Mouse (Mus musculus) E14TG2a.4 (cell line): Measurements from ENCODE around the gene Kdelc2.

Experiments
- H3K27me3 ChIP-seq: 2 replicates; pipeline ENCODE4 v1.6.1; 2014; ENCODE audit warnings: low read length, control low read depth; ENCODE audit not compliant: insufficient read depth
- H3K36me3 ChIP-seq: 2 replicates; pipeline ENCODE4 v1.6.1; 2014; ENCODE audit warnings: low read length, control low read depth; ENCODE audit not compliant: insufficient read depth
- H3K4me1 ChIP-seq: replicated peaks from 2 replicates; pipeline ENCODE4 v1.6.1; 2014; ENCODE audit warnings: low read depth, low read length, control low read depth
- H3K4me3 ChIP-seq: replicated peaks from 2 replicates; pipeline ENCODE4 v1.5.1; 2014; ENCODE audit warnings: mild to moderate bottlenecking, low read length
- H3K9me3 ChIP-seq: 2 replicates; pipeline ENCODE4 v1.6.1; 2014; ENCODE audit warnings: low read length, control low read depth
- CTCF ChIP-seq: conservative IDR thresholded peaks from 2 replicates; pipeline ENCODE4 v1.5.1; 2014; ENCODE audit warnings: low read length
- NANOG ChIP-seq: IDR thresholded peaks from 2 replicates; pipeline ENCODE4 v1.6.1; 2014; ENCODE audit warnings: borderline replicate concordance, low read length, mixed read lengths
- POU5F1 ChIP-seq: IDR thresholded peaks from 2 replicates; pipeline ENCODE4 v1.6.1; 2014; ENCODE audit warnings: low read length, borderline replicate concordance

Gene Kdelc2

GRCm38 (mm10) chr9:53397685-53398387 is 14.0 kb downstream of the Kdelc2 start:
- Histone ChIP-seq H3K27me3 (no peaks in the 10 kb centered on the region), H3K36me3 (no peaks in the 10 kb centered on the region), H3K4me3 (peak overlapping the region; percentile 72), H3K4me1 (peaks cover 33% of the 10 kb centered on the region), H3K9me3 (no peaks in the 10 kb centered on the region)
- TF ChIP-seq CTCF (no peak), POU5F1 (no peak), NANOG (no peak)

GRCm38 (mm10) chr9:53398388-53398700 is 14.5 kb downstream of the Kdelc2 start:
- H3K9me3 ChIP-seq = no peaks in the 10 kb centered on the region
- H3K4me3 ChIP-seq = peak overlapping the region; percentile 72
- H3K27me3 ChIP-seq = no peaks in the 10 kb centered on the region
- no peaks in the 10 kb centered on the region for H3K36me3 ChIP-seq
- H3K4me1 ChIP-seq = peaks cover 38% of the 10 kb centered on the region
- TF ChIP-seq NANOG (no peak), CTCF (peak; percentile 44), POU5F1 (no peak)

GRCm38 (mm10) chr9:53399537-53399936 is 15.7 kb downstream of the Kdelc2 start:
- TF ChIP-seq POU5F1 (no peak), NANOG (no peak), CTCF (no peak)

GRCm38 (mm10) chr9:53400696-53401095 is 16.9 kb downstream of the Kdelc2 start:
- Histone ChIP-seq H3K9me3 (no peaks in the 10 kb centered on the region), H3K27me3 (no peaks in the 10 kb centered on the region), H3K36me3 (no peaks in the 10 kb centered on the region), H3K4me3 (no peak overlapping the region), H3K4me1 (peaks cover 50% of the 10 kb centered on the region)
- TF ChIP-seq NANOG (no peak), CTCF (no peak), POU5F1 (no peak)

More at GRCm38 (mm10) chr9:53399537-53399936, 15.7 kb downstream of the Kdelc2 start:
- no peaks in the 10 kb centered on the region for H3K36me3 ChIP-seq
- H3K4me3 ChIP-seq = no peak overlapping the region
- no peaks in the 10 kb centered on the region for H3K27me3 ChIP-seq
- peaks cover 41% of the 10 kb centered on the region for H3K4me1 ChIP-seq
- no peaks in the 10 kb centered on the region for H3K9me3 ChIP-seq

GRCm38 (mm10) chr9:53401146-53401545 is 17.3 kb downstream of the Kdelc2 start:
- Histone ChIP-seq H3K4me1 (peaks cover 54% of the 10 kb centered on the region), H3K27me3 (no peaks in the 10 kb centered on the region), H3K36me3 (no peaks in the 10 kb centered on the region), H3K4me3 (no peak overlapping the region), H3K9me3 (no peaks in the 10 kb centered on the region)
- TF ChIP-seq POU5F1 = no peak
- no peak for TF ChIP-seq NANOG
- TF ChIP-seq CTCF = no peak

GRCm38 (mm10) chr9:53402291-53402711 is 18.5 kb downstream of the Kdelc2 start, which contains the start of gene 4930550C14Rik:
Gene 4930550C14Rik, plus strand, starts transcription at chr9:53402325.
- Histone ChIP-seq H3K27me3 (no peaks in the 10 kb centered on the region), H3K36me3 (no peaks in the 10 kb centered on the region), H3K4me3 (peak within 1 kb of the TSS; percentile 82), H3K9me3 (no peaks in the 10 kb centered on the region), H3K4me1 (peaks cover 56% of the 10 kb centered on the region)
- TF ChIP-seq NANOG = no peak
- no peak for TF ChIP-seq CTCF
- no peak for TF ChIP-seq POU5F1

- Histone ChIP-seq H3K4me1 (peaks cover 49% of the 10 kb centered on the region), H3K27me3 (no peaks in the 10 kb centered on the region), H3K36me3 (no peaks in the 10 kb centered on the region), H3K9me3 (no peaks in the 10 kb centered on the region), H3K4me3 (peak overlapping the region; percentile 82)
- no peak for TF ChIP-seq CTCF
- no peak for TF ChIP-seq POU5F1
- TF ChIP-seq NANOG = no peak
Observed at GRCm38 (mm10) chr9:53402991-53403390, 19.2 kb downstream of the Kdelc2 start.

- Histone ChIP-seq H3K4me3 (peak overlapping the region; percentile 82), H3K36me3 (no peaks in the 10 kb centered on the region), H3K4me1 (peaks cover 47% of the 10 kb centered on the region), H3K9me3 (no peaks in the 10 kb centered on the region), H3K27me3 (no peaks in the 10 kb centered on the region)
- TF ChIP-seq CTCF (no peak), POU5F1 (no peak), NANOG (no peak)
Observed at GRCm38 (mm10) chr9:53404050-53404752, 20.4 kb downstream of the Kdelc2 start.
